ENCODE assay signal across 8 mouse cellular contexts in genomic region chr17:46702506-46702905, GRCm38 (mm10). TPM values are rescaled to one million over a fixed set of nuclear protein-coding genes. Genes with fewer than 3 reads are reported as not detected.
DNase-seq lines count a peak whose midpoint lies in the region; ATAC-seq and TF ChIP-seq lines count a peak whose summit lies in the region.

No protein-coding gene starts in this region.

- peak overlapping the region; percentile 90; the same call in 1 of the 2 replicates for H3K4me3 ChIP-seq in heart, embryonic 10.5 days
- no peak overlapping the region for H3K4me3 ChIP-seq in lung, embryonic 16.5 days (ENCODE audit: low read length)
- H3K4me3 ChIP-seq in limb, embryonic 14.5 days (replicated peaks; ENCODE audit: low read length), result no peak overlapping the region
- H3K4me3 ChIP-seq in stomach, embryonic 15.5 days (replicated peaks), result no peak overlapping the region

- H3K27me3 ChIP-seq in heart, embryonic 10.5 days (ENCODE audit: insufficient read depth, poor library complexity, severe bottlenecking), result no peaks in the 10 kb centered on the region
- no peaks in the 10 kb centered on the region for H3K27me3 ChIP-seq in lung, embryonic 16.5 days (ENCODE audit: control insufficient read depth, insufficient read depth, low read depth, low read length)
- no peaks in the 10 kb centered on the region for H3K27me3 ChIP-seq in limb, embryonic 14.5 days (ENCODE audit: control insufficient read depth, insufficient read depth, low read length)
- H3K27me3 ChIP-seq in stomach, embryonic 15.5 days (replicated peaks), result no peaks in the 10 kb centered on the region

- DNase-seq in heart, embryonic 10.5 days (ENCODE audit: low spot score), result no peak
- no peak for DNase-seq in heart, adult 18-20 months
- no peak for DNase-seq in lung, postnatal 4 days
- no peak for DNase-seq in limb, embryonic 14.5 days (ENCODE audit: low spot score)
- DNase-seq in ovary, postnatal 36 days (ENCODE audit: low spot score), result no peak
- DNase-seq in cerebellum, postnatal 36 days, result no peak

- peaks cover 51% of the 10 kb centered on the region for H3K4me1 ChIP-seq in heart, embryonic 10.5 days
- H3K4me1 ChIP-seq in lung, embryonic 16.5 days (replicated peaks; ENCODE audit: control insufficient read depth, insufficient read depth, low read length), result peaks cover 25% of the 10 kb centered on the region
- H3K4me1 ChIP-seq in limb, embryonic 14.5 days (ENCODE audit: control insufficient read depth, insufficient read depth, low read length), result peaks cover 22% of the 10 kb centered on the region
- peaks cover 38% of the 10 kb centered on the region for H3K4me1 ChIP-seq in stomach, embryonic 15.5 days

- peak overlapping the region; percentile 77; the same call in 1 of the 2 replicates for H3K4me2 ChIP-seq in lung, embryonic 16.5 days (ENCODE audit: low read depth, low read length)
- no peak overlapping the region for H3K4me2 ChIP-seq in limb, embryonic 14.5 days (replicated peaks; ENCODE audit: low read depth, low read length, severe bottlenecking)
- peak overlapping the region; percentile 61 for H3K4me2 ChIP-seq in stomach, embryonic 15.5 days

- H3K9me3 ChIP-seq in heart, embryonic 10.5 days, result no peaks in the 10 kb centered on the region
- H3K9me3 ChIP-seq in lung, embryonic 16.5 days (ENCODE audit: control insufficient read depth, low read length), result no peaks in the 10 kb centered on the region
- no peaks in the 10 kb centered on the region for H3K9me3 ChIP-seq in limb, embryonic 14.5 days (ENCODE audit: control insufficient read depth, low read length)
- no peaks in the 10 kb centered on the region for H3K9me3 ChIP-seq in stomach, embryonic 15.5 days

- no peak for TF ChIP-seq POLR2A in limb, embryonic 14.5 days (IDR thresholded peaks at IDR 0.05; ENCODE audit: borderline replicate concordance, extremely low read depth, insufficient read depth, insufficient read length)

- H3K27ac ChIP-seq in heart, embryonic 10.5 days, result no peak overlapping the region
- no peak overlapping the region for H3K27ac ChIP-seq in lung, embryonic 16.5 days (ENCODE audit: low read length)
- no peak overlapping the region for H3K27ac ChIP-seq in limb, embryonic 14.5 days (replicated peaks; ENCODE audit: low read depth, low read length)
- no peak overlapping the region for H3K27ac ChIP-seq in stomach, embryonic 15.5 days

- 85% methylated on average over 5 of the region's 5 CpGs for WGBS in heart, embryonic 10.5 days
- 84% methylated on average over 5 of the region's 5 CpGs for WGBS in lung, embryonic 16.5 days
- WGBS in limb, embryonic 14.5 days, result 89% methylated on average over 5 of the region's 5 CpGs
- 81% methylated on average over 5 of the region's 5 CpGs for WGBS in stomach, embryonic 15.5 days

- H3K9ac ChIP-seq in lung, embryonic 16.5 days (ENCODE audit: low read length), result no peak overlapping the region; the same call in 1 of the 2 replicates
- H3K9ac ChIP-seq in limb, embryonic 14.5 days (ENCODE audit: low read depth, low read length, severe bottlenecking), result peak overlapping the region; percentile 41; the same call in 1 of the 2 replicates
- no peak overlapping the region for H3K9ac ChIP-seq in stomach, embryonic 15.5 days

- peaks cover 31% of the 10 kb centered on the region for H3K36me3 ChIP-seq in heart, embryonic 10.5 days
- H3K36me3 ChIP-seq in lung, embryonic 16.5 days (ENCODE audit: control insufficient read depth, insufficient read depth, low read length), result peaks cover 5% of the 10 kb centered on the region; the same call in 1 of the 2 replicates
- H3K36me3 ChIP-seq in limb, embryonic 14.5 days (ENCODE audit: control insufficient read depth, insufficient read depth, low read length), result peaks cover 24% of the 10 kb centered on the region
- H3K36me3 ChIP-seq in stomach, embryonic 15.5 days, result peaks cover 10% of the 10 kb centered on the region; the same call in 1 of the 2 replicates

- ATAC-seq in lung, embryonic 16.5 days (ENCODE audit: low read depth), result no peak
- ATAC-seq in limb, embryonic 14.5 days (ENCODE audit: low FRiP score, low read depth), result no peak
- no peak for ATAC-seq in stomach, embryonic 15.5 days (ENCODE audit: insufficient read depth, low FRiP score, low read depth)

RNA-seq across cellular contexts. Expression of gene Ppp2r5d, which starts 2.4 kb away (rescaled TPM):
- 76.8 and 103 TPM in 2 replicates for polyA plus RNA-seq in heart, embryonic 10.5 days (2016; fragmentation: Nextera tagmentation; extraction: Ambion mirVana)
- 10 to 100 TPM; 29.0 to 30.0 TPM for total RNA-seq in heart, adult 18-20 months (2021)
- polyA plus RNA-seq in lung, embryonic 16.5 days (2015; fragmentation: Nextera tagmentation; extraction: Ambion mirVana), result 90.7 and 94.7 TPM in 2 replicates
- polyA plus RNA-seq in limb, embryonic 14.5 days (2012; rRNA removed), result 115 and 119 TPM in 2 replicates
- 83.2 and 88.7 TPM in 2 replicates for polyA plus RNA-seq in limb, embryonic 14.5 days (2014; fragmentation: Nextera tagmentation; extraction: Ambion mirVana)
- 72.8 and 86.7 TPM in 2 replicates for polyA plus RNA-seq in stomach, embryonic 15.5 days (2015; fragmentation: Nextera tagmentation; extraction: Ambion mirVana)

RNA-seq across cellular contexts. Expression of gene Pex6, which starts 8.8 kb away (rescaled TPM):
- polyA plus RNA-seq in heart, embryonic 10.5 days (2016; fragmentation: Nextera tagmentation; extraction: Ambion mirVana), result 14.0 and 21.9 TPM in 2 replicates
- total RNA-seq in heart, adult 18-20 months (2021), result 10 to 100 TPM; 36.1 to 39.2 TPM
- 22.1 and 24.2 TPM in 2 replicates for polyA plus RNA-seq in lung, embryonic 16.5 days (2015; fragmentation: Nextera tagmentation; extraction: Ambion mirVana)
- polyA plus RNA-seq in limb, embryonic 14.5 days (2012; rRNA removed), result 56.4 and 77.8 TPM in 2 replicates
- polyA plus RNA-seq in limb, embryonic 14.5 days (2014; fragmentation: Nextera tagmentation; extraction: Ambion mirVana), result 24.2 and 32.2 TPM in 2 replicates
- polyA plus RNA-seq in stomach, embryonic 15.5 days (2015; fragmentation: Nextera tagmentation; extraction: Ambion mirVana), result 24.9 and 27.1 TPM in 2 replicates

RNA-seq across cellular contexts. Expression of gene Klhdc3, which starts 21.8 kb away (rescaled TPM):
- 152 and 167 TPM in 2 replicates for polyA plus RNA-seq in heart, embryonic 10.5 days (2016; fragmentation: Nextera tagmentation; extraction: Ambion mirVana)
- 10 to 100 TPM; 53.5 to 60.2 TPM for total RNA-seq in heart, adult 18-20 months (2021)
- 115 TPM in 2 replicates for polyA plus RNA-seq in lung, embryonic 16.5 days (2015; fragmentation: Nextera tagmentation; extraction: Ambion mirVana)
- polyA plus RNA-seq in limb, embryonic 14.5 days (2012; rRNA removed), result 137 and 172 TPM in 2 replicates
- polyA plus RNA-seq in limb, embryonic 14.5 days (2014; fragmentation: Nextera tagmentation; extraction: Ambion mirVana), result 122 and 128 TPM in 2 replicates
- 102 and 103 TPM in 2 replicates for polyA plus RNA-seq in stomach, embryonic 15.5 days (2015; fragmentation: Nextera tagmentation; extraction: Ambion mirVana)

RNA-seq across cellular contexts. Expression of gene Mea1, which starts 23.9 kb away (rescaled TPM):
- 143 and 180 TPM in 2 replicates for polyA plus RNA-seq in heart, embryonic 10.5 days (2016; fragmentation: Nextera tagmentation; extraction: Ambion mirVana)
- total RNA-seq in heart, adult 18-20 months (2021), result 10 to 100 TPM; 52.0 to 52.2 TPM
- 129 and 137 TPM in 2 replicates for polyA plus RNA-seq in lung, embryonic 16.5 days (2015; fragmentation: Nextera tagmentation; extraction: Ambion mirVana)
- polyA plus RNA-seq in limb, embryonic 14.5 days (2012; rRNA removed), result 75.2 and 97.9 TPM in 2 replicates
- polyA plus RNA-seq in limb, embryonic 14.5 days (2014; fragmentation: Nextera tagmentation; extraction: Ambion mirVana), result 155 and 156 TPM in 2 replicates
- polyA plus RNA-seq in stomach, embryonic 15.5 days (2015; fragmentation: Nextera tagmentation; extraction: Ambion mirVana), result 145 and 153 TPM in 2 replicates

RNA-seq across cellular contexts. Expression of gene Gnmt, which starts 26.5 kb away (rescaled TPM):
- 0.83 and 2.3 TPM in 2 replicates for polyA plus RNA-seq in heart, embryonic 10.5 days (2016; fragmentation: Nextera tagmentation; extraction: Ambion mirVana)
- 1 to 10 TPM; 3.7 to 4.1 TPM for total RNA-seq in heart, adult 18-20 months (2021)
- polyA plus RNA-seq in lung, embryonic 16.5 days (2015; fragmentation: Nextera tagmentation; extraction: Ambion mirVana), result 2.5 and 5.2 TPM in 2 replicates
- polyA plus RNA-seq in limb, embryonic 14.5 days (2012; rRNA removed), result 0.77 and 1.1 TPM in 2 replicates
- 0.46 and 0.78 TPM in 2 replicates for polyA plus RNA-seq in limb, embryonic 14.5 days (2014; fragmentation: Nextera tagmentation; extraction: Ambion mirVana)
- polyA plus RNA-seq in stomach, embryonic 15.5 days (2015; fragmentation: Nextera tagmentation; extraction: Ambion mirVana), result 12.5 and 15.0 TPM in 2 replicates
